Comparison of ENCODE assay signal across 16 mouse cellular contexts in the genomic region with DNA sequence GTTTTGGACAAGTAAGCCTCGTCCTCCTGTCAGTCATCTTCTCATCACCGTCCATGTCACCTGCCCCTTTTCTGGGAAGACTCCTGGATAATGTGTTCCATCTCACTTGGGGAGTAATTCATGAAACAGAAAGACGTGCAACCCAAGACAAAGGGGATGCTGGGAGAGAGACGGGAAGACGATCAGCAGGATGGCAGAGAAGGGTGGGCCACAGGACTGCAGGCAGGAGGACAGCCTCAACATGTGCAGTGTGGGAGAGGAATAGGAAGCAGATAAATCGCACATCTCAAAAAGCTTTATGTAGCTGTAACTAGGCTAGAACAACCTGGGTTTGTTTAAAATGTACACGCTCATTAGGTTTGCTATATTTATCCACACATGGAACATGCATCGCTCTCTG.
"Had no signal": no experiment of that assay in that cellular context is flagged by ENCODE, and none has a peak within 500 bp of the region (broad histone marks: within the 10 kb centered on the region; RNA-seq: fewer than 3 reads in every experiment).

No protein-coding gene starts in this region.

- H3K4me2 ChIP-seq: neural tube, embryonic 13.5 days; neural tube, embryonic 15.5 days; stomach, embryonic 15.5 days had no signal

- H3K9me3 ChIP-seq: neural tube, embryonic 13.5 days; neural tube, embryonic 15.5 days; stomach, embryonic 15.5 days had no signal

- H3K9ac ChIP-seq: neural tube, embryonic 13.5 days; neural tube, embryonic 15.5 days; stomach, embryonic 15.5 days had no signal

- H3K27me3 ChIP-seq: neural tube, embryonic 13.5 days; neural tube, embryonic 15.5 days; stomach, embryonic 15.5 days had no signal

- H3K4me1 ChIP-seq: stomach, embryonic 15.5 days had no signal

- H3K27ac ChIP-seq: neural tube, embryonic 13.5 days; neural tube, embryonic 15.5 days; stomach, embryonic 15.5 days; stomach, postnatal 0 days had no signal

- H3K36me3 ChIP-seq: neural tube, embryonic 13.5 days; neural tube, embryonic 15.5 days; stomach, embryonic 15.5 days had no signal

- H3K4me3 ChIP-seq: neural tube, embryonic 13.5 days; neural tube, embryonic 15.5 days; stomach, embryonic 15.5 days had no signal

- DNase-seq: retina, postnatal 1 day; right cerebral cortex, adult 18-20 months; right cerebral cortex, postnatal 14 days; right cerebral cortex, postnatal 25 days; right cerebral cortex, postnatal 4 days; spleen, adult 18-20 months; thymus, adult 18-20 months; thymus, adult 2 months; thymus, postnatal 14 days; thymus, postnatal 25 days; thymus, postnatal 36 days; thymus, postnatal 4 days had no signal
